Mouse (Mus musculus) spleen, postnatal 10 days (tissue): ENCODE measurements around the gene Ift52.
A peak's percentile ranks its signal among the peaks of the same experiment; 100 is the strongest.

Source experiments
- DNase-seq, 2 experiments: peaks; one replicate each; pipeline ENCODE4 v3.0.0; 2021 to 2022; ENCODE audit warnings: low spot score in 2 of 2

Ift52 gene

DNA sequence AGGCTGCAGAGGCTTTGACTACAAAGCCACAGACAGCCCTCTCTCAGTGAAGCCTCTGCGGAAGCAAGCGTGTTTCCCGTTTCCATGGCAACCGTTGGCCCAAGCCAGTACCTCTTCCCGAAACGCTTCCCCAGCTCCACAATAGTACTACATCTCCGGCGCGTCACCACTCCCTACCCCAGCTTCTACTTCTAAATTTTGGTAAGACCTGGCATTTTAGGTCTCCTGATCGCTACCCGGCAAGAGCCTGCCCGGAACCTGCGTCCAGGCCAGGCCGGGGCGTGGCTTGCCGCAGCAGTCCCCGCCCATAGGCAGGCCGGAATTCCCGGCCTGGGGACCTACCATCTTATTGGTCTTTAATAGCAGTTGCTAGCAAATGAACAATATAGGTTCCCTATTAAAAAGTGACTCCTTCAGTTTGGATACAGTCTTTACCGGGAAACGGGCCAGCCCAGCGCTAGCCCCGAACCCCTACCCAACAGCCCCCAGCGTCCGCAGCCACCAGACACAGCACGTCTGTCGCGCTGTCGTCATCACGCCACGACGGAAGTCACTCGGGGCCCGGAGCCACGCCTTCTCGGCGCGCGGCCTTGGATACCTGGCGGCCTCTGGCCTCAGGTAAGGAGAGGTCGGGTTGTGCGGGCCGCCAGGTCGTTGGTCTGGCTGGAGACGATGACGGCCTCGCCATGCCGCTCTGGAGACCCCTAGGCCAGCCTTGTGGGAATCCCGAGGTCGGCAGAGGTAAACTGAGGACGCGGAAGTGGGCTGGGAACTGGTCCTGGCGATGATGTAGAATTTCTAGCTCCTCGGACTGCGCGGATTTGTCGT, at the start of gene Ift52:
Ift52 (plus strand) TSS at position 439 of the 828 bp plus-strand sequence.
- peak; percentile 92 to 94 for DNase-seq

DNA sequence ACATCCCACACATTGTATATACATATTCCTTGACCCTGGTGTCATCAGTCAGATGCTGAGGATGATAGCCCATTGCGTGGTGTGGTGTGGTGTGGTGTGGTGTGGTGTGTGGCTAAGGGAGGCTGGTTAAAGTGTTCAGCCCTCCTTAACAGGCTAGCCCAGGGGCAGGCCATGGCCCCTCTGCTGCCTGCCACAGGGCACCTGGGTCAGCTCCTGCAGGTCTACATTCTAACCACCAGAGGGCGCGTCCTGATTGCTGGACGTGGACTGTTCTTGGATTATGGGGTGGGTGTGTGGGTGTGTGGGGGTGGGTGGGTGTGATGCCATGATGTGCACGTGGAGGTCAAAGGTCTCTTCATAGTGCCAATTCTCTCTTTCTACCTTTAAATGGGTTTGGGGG, 48.8 kb upstream of the Ift52 start:
- peak; percentile 26 to 54 for DNase-seq

DNA sequence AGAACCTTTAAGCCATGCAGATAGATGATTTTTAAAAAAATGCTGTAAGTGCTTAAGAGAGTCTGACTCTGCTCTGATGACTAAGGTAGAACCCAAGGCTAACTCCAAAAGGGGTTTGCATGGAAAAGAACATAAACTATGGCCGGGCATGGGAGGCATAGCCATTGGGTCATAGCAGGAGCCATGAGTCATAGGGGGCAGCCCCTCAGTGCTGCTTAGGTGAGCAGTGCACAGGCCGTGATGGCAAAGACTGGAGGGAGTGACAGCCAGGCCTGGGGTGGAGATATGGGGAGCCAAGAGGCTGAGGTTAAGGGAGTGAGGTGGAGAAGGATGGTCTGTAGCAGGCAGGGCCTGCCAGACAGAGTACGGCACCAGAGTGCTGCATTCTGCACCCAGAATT, 48.1 kb upstream of the Ift52 start:
- DNase-seq: no peak

DNA sequence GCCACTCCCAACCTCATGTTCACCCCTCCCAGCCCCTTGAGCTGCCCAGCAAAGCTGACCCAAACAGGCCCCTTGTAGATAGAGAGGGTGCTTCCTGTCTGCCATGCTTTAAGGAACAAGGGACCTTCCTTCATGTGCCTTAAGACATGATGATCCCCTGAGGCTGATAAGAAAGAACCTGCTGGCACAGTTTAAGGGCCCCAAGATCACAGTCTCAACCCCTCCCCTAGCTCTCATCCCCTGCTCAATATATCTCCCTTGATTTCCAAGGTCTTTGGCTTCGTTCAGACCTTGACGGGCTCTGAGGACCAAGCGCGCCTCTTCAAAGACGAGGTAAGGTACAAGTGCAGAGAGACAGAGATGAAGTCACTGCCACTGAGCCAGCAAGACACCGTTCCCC, 46.3 kb upstream of the Ift52 start:
- no peak for DNase-seq

DNA sequence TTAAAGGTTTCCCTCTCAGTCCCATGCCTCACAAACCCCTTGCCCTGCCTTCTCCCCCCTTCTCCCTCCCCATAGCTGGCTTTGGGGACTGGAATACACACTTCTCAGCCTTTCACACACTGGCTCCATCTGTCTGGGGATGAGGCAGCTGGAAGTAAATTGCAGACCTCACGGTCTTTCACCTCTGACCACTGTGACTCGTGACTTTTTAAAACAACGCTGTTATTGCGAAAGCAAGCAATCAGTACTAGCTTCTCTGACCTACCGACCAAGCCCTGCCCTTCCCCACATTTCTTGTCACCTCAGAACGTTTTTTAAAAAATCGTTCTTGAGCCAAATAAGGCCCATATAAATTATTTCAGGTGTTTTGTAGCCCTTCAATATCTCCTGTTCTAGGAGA, 44.4 kb upstream of the Ift52 start:
- no peak for DNase-seq

DNA sequence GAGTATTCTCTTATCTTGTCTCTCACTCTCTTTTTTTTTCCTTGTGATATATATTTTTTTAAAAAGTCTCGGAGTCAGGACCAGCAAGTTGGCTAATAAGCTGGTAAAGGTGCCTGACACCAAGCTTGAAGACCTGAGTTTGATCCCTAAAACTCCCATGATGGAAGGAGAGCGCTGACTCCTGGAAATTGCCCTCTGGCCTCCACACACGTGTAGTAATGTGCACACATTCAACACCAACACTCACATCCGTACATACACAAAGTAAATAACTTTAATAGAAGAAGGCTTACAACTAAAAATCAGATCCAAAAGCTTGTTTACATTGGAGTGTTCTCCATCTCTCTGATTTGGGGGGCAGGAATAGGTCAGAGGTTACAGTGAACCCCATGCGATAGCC, 43.9 kb upstream of the Ift52 start:
- no peak for DNase-seq

DNA sequence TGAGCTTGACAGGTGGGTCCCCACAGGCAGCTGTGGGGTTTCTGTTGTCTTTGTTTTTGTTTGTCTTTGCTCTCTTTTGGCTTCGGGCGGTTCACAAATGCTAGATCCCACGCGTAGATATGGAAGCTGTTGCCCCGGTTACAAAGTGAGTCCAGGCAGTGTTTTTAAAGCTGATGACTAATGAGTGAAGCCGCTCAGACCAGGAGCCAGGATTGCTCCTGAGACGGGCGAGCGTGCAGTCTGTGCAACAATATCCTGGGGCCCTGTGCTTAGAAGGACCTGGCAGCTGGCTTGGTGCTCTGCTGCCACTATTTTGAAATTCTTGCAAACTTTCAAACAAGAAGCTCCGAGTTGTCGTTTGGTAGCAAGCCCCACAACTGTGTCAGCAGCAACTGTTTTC, 43.5 kb upstream of the Ift52 start:
- DNase-seq: no peak

DNA sequence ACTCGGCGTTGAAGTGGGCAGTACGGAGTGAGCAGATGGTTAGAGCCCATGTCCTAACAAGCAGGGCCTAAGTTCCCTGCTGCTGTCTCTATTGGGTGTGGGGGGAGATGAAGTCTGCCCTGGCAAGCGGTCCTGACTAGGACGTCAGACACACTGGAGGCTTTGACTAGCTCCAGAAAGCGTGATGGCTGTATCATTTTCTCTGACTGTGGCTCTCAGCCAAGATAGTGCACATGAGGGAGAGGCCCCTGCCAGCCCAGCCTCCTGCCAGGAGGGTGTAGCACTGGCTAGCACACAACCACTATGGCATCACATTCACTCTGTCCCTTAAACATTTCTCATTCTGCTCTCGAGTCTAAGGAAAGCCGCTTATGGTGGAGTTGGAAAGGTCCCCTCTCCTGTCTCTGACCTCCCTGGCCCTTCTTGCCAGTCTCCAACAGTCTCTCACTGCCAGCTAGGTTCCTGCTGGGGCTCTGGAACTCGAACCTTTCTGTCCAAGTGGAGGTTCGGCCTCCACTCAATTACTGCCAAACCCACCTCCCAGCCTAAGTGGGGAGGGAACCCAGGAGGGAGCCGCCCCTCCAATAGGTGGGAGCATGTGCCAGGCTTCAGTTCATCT, 41.9 kb upstream of the Ift52 start:
- DNase-seq: no peak

DNA sequence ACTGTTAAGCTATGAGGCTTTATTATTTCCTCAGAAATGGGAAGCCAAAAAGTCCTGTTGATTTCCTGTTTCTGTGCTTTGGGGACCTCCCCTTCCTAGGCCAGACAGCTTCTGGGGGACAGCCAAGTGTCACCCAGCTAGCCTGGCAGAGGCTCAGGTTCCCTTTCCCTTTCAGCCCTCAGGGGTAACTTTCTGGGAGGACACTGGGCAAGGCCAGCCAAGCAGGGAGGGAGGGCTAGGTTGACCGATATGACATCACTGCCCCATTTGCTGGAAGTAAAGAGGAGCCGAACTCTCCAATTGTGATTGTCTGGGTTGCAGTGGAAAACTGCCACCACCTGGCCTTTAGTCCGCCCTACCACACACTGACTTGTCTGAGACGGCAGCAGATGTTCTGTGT, 41.2 kb upstream of the Ift52 start:
- no peak for DNase-seq

DNA sequence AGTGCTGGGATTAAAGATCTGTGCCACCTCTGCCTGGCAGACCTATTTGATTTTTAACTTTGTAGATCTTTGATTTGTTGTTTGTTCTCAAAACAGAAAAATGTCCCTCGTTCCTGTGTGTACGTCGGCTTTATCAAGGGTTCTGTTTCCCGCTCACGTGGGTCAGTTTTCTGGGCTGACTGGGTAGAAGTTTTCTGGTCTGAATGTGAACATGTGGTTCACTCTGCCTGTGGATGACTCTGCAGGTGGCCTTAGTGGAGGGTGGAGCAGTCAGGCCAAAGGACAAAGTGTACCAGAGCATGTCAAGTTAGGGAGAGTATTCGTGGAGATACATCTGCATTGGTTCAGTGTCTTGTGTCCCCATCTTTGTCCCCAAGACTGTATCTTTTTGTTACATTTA, 32.8 kb upstream of the Ift52 start:
- no peak for DNase-seq

DNA sequence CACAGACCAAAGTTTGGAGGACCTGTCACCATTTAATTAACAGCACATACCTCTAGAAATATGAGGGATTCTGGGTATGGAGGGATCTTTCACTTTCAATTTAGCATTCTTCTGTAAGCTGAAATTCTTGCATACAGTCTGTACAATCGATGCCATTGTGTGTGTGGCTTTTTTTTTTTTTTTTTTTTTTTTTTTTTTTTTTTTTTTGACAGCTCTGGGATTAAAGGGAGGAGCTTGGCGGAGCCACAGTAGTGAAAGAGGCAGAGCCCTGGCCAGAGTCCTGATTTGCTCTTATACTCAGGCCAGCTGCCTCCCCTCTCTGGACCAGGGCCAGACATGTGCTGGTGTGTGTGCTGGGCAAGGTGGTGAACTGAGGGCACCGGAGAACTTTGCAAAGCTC, 31.2 kb upstream of the Ift52 start:
- DNase-seq: no peak

DNA sequence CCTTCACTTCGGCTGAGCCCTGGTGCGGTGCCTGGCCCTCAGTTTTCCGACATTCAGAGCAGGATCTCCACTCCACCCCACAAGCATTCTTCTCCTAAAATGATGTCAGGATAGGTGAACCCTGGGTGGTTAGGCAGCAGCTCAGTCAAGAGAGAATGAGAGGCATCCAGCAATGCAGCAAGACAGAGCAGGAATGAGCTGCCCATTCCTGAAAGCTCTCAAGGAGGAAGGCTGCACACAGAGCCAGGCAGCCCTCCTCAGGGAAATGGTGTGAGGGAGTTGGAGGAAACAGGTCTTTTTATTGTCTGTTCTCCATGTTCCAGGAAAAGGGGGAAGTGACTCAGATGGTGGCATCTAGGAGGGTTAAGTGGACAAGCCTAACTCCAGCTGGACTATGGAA, 30.4 kb upstream of the Ift52 start:
- DNase-seq: no peak

DNA sequence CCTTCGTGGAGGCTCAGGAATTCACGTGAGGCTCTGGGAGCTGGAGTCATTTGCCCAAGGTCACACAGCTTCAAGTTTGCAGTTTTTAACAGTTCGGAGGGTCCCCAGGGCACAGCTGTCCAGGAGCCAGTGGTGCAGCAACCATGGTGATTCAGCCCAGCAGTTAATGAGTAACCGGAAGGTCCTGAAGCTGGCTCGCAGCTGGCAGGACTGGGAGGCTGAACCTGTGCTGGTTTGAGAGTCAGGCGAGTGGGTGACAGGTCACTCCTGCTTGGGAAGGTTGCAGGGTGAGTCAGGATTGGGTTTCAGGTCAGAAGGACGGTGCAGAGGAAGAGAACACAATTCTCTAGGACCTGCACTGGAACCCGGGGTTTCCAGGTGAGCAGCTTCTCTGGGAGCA, 29.9 kb upstream of the Ift52 start, which contains the start of gene Sgk2:
Sgk2 (plus strand) TSS at position 113 of the 400 bp plus-strand sequence.
- DNase-seq: no peak

DNA sequence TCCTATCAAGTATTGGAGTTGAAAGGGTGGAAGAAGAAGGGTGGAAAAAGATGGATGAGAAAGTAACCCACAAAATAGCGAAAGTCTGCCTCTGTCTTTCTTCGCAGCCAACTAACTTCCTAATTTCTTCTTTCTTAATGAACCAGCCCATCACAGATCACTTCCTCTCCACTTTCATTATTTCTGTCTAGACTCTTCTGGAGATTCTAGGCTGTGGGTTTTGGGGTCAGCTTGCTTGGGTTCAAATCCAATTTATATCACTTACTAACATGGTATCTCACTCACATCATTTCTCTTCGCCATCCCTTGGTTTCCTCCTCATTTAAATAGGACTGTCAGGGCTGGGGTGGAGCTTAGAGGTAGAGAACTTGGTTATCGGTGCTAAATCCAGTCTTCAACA, 28.9 kb upstream of the Ift52 start:
- no peak for DNase-seq

DNA sequence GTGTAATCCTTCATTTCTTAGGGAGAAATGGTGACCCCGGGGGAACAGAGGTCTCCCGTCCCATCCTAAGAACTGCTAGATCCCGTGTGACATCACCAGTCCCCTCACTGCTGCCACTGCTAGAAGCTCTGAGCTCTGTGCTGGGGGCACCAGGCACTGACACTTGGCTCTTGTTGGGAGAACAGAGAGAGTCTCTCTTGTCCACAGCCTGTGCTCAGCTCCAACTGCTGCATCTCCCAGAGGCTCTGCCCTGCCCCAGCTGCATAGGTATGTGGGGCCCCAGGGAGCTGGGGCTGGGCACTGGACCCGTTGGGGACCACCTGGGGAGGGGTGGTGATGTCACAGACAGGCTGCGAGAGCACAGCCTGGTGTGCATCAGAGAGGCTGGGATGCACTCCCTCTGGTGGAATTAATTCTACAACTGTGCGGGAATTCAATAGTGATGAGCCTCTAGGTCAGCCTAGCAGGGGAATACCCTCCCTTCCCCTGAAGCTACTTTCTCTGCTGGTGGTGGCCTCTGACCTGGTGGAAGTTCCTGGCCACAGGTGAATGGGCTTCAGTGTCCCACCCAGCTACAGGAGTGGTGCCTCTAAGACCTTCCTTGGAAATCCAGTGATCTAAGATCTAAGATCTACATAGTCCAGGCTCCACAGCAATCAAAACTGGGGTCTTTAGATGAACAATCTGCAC, 25.6 kb upstream of the Ift52 start:
- no peak for DNase-seq

DNA sequence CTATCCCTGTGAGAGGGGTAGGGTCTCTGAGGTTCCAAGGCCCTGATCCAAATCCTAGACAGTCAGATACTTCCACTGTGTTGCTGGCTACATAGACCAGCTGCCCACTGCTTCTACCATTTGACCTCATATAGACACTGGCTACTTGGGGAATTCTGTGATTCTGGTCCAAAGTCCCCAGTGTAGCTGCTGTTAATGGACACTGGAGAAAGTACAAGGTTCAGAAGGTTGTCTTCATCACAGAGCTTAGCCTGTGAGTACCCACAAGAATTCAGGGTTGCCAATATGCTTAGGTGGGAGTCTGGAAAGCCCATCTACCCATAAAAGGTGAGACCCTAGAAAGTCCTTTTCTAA, 25.1 kb upstream of the Ift52 start:
- no peak for DNase-seq

DNA sequence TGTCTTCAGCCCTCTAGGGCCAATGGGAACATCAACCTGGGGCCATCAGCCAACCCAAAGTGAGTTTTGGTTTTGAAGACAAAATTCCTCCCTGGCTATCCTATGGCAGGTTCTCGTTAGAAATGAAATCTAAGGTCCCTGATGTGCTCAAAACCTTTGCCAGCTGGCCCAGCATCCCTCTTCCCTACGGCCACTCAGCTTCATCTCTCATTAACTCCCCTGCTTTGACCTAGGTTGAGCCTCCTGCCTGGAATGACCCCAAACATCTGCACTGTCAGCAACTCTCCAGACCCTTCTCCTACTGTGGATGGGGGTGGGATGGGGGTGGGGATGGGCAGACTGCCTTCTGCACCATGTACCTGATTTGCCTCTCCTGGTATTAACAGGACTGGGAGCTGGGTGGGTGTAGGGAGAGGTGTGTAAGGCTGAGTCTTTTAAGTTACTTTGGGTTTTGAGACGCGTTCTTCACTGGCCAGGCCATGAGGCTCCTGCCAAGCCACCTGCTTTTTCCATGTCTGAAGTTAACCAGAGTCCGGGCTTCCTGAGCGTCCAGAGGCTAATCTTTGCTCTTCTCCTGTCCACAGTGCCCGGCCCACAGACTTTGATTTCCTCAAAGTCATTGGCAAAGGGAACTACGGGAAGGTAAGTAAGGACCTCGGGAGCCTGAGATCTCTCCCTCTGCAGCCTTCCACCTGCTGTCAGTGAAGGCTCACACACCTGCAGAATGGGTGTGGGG, 23.1 kb upstream of the Ift52 start:
- DNase-seq: no peak

DNA sequence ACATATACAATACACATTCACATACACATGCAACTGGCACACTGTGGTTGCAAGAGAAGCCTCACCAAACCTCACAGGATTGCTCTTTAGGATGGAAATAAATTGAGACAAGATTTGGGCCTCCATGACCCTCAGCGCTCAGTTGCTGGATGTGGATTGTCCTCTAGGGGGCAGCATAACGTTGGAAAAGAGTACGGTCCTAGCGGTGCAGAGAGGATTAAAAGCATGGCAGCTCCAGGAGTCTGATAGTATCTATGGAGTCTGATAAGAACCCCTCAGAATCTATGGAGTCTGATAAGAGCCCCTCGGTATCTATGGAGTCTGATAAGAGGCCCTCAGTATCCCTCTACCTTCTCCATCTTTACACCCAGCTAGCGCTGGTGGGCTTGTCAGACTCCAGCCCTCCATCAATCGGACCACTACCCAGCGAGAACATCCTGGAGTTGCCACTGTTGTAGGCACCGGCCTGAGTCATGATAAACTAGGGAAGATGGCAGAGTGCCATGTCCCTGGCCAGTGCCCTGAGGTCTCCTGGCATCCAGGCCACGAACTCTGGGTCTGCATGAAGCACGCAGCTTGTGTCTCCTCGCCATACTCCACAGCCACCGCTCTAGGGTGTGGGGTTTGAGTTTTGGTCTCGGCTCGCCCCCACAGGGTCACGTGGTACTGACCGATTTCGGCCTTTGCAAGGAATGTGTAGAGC, 18.5 kb upstream of the Ift52 start:
- peak; percentile 42 to 66 for DNase-seq

DNA sequence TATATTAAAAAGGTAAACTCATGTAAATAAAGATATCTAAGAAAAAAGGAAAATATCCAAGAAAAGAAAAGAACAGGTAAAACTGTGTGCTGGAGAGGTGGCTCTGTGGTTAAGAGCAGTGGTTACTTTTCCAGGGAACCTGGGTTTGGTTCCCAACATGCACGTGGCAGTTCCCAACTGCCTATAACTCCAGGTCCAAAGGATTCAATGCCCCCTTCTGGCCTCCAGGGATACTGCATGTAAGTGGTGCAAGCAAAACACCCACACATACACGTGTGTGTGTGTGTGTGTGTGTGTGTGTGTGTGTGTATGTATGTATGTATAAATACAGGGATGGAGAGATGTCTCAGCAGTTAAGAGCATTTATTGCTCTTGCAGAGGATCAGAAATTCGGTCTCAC, 17.4 kb upstream of the Ift52 start:
- peak in 1 of 2 experiments; percentile 49 for DNase-seq

DNA sequence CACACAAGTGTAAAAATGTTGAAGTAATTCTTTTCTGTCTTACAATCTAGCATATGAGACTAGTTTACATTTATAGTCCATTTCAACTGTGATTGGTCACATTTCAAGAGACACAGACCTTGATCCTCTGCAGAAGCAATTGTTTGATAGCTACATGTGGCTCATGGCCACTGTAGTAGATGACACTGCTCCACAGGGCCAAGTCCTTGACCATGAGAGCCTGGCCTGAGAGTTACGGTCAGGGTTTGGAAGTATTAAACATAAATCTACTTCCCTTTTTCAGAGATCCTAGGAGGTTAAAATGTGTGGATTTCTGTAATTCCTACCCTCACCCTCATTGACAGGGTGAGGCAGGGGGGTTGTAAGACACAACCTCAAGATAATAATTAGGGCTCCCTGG, 16.1 kb upstream of the Ift52 start:
- no peak for DNase-seq

DNA sequence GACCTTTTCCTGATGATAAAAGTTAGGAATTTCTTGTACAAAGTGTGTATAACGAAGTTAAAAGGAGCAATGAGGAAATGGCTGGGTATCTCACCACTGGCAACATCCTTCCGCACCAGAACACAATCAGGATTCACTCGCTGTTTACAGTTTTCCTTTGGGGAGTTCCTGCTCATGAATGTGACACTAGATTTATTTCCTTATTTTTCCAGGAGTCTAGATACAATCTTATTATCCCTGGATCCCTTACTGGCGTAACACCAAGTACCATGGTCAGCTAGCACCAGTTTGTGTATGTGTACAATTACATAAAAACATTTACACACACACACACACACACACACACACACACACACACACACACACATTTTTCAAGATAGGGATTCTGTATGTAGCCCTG, 9.9 kb upstream of the Ift52 start:
- DNase-seq: no peak

DNA sequence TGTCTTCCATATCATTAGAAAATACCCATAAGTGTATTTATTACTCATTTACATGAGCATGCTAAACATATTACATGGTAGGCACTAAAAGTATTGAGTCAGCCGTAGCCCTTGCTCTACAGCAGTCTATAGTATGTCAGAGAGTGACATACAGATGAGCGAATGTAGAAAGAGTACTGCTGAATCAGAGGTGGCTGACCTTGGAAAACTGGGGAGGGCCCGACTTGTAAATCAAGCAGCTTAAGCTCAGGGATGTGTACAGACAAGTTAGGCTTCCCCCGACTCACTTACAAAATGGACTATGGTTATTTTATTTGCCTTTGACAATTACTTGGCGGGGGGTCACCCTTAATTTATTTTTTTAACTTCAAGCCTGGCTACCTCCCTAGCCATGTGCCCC, 14.1 kb downstream of the Ift52 start:
- DNase-seq: no peak
